Mouse (Mus musculus) brain, embryonic 14.5 days (tissue): ENCODE data around the gene Tgfbr3. TPM values are rescaled to one million over a fixed set of nuclear protein-coding genes. Genes with fewer than 3 reads are reported as not detected.

Experiments used
- DNase-seq: peaks from one replicate; pipeline ENCODE4 v3.0.0-alpha.2; 2011; ENCODE audit warnings: low read depth
- CTCF ChIP-seq: fragments of 200-500 bp; IDR thresholded peaks from 2 replicates; pipeline ENCODE4 v1.5.1; 2012; ENCODE audit warnings: inconsistent platforms, mild to moderate bottlenecking, moderate library complexity, borderline replicate concordance; ENCODE audit not compliant: insufficient read depth, insufficient read length; ENCODE audit errors: extremely low read depth
- POLR2A ChIP-seq: fragments of 200-500 bp; IDR thresholded peaks from 2 replicates; pipeline ENCODE4 v1.6.1; 2012; ENCODE audit warnings: mild to moderate bottlenecking, inconsistent platforms, borderline replicate concordance; ENCODE audit not compliant: poor library complexity, insufficient read depth, insufficient read length, severe bottlenecking; ENCODE audit errors: extremely low read depth
- polyA plus RNA-seq: library from polyadenylated mRNA; depleted of rRNA; stranded (reverse); fragments of >200 nt; gene quantifications from 2 replicates; pipeline ENCODE4 v1.2.3, GENCODE M21; 2012

Tgfbr3 gene
- polyA plus RNA-seq, 1 experiment, result 5.2 TPM

DNA sequence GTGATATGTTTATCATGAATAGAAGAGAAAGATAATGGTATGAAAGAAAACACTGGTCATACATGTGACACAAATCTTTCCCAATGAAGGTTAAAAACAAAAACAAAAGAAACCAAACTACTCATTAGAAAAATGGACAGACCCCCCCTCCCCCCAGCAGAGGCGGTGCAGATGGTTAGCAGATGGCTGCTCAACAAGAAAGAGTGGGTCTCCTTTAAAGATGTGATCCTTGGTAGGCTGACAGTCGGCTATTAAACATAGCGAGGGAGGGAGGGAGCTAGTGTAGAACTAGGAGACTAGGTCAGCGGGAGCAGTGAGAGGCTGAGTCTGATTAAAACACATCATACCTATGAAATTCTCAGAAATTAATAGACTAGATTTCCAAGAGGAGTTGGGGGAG, 186.5 kb downstream of the Tgfbr3 start:
- TF ChIP-seq POLR2A, result no peak
- no peak for TF ChIP-seq CTCF
- DNase-seq, result peak; percentile 39

DNA sequence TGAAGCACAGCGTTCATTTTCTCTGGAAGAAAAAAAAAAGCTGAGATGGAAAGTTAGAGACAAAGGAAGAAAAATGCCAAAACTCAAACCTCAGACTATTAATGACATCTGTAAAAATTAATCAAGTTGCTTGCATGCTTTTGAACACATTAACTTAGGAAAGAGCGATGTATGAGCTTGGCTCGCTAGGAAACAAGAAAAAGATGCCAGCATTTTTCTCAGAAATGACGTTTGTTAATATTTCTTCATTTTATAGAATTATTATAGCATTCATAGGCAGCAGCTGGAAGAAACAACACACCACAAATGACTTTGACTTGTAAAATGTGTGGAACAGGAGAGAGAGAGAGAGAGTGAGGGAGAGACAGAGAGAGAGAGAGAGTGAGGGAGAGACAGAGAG, 187.7 kb downstream of the Tgfbr3 start:
- no peak for DNase-seq
- no peak for TF ChIP-seq POLR2A
- no peak for TF ChIP-seq CTCF

DNA sequence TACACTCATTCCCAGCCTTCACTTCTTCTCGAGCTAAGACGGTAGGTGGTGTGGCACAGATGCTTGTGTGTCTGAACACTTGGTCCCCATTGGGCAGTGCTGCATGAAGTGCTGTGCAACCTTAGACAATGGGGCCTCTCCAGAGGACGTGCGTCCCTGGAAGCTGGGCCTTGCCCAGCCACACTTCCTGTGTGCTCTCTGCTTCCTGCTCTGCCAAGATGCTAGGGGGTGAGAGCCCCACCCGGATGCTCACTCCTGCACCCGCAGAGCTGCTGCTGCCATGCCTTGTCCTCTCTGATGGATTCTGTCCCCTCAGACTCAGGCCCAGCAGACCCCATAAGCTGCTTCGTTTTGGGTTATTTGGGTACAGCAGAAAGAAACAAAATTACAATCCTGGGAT, 188.3 kb downstream of the Tgfbr3 start:
- TF ChIP-seq POLR2A (no peak), CTCF (no peak)
- no peak for DNase-seq

DNA sequence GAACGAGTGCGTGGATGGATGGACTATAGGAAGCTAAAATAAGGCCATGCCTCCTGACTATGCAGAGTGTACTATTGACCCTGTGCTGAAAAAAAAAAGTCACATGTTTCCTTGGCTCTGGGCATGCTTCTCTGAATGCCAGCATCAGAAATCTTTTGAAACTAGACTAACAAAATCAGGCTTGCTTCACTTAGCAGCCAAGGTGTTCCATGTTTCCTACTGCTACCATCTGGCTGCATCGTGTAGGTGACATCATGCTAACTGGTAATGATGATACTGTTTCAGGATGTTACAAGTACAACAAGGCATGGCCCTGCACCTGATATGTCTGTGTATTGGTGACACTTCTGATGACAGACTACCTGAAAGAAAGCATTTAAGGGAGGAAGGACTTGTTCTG, 189.8 kb downstream of the Tgfbr3 start:
- no peak for TF ChIP-seq CTCF
- TF ChIP-seq POLR2A, result no peak
- no peak for DNase-seq

DNA sequence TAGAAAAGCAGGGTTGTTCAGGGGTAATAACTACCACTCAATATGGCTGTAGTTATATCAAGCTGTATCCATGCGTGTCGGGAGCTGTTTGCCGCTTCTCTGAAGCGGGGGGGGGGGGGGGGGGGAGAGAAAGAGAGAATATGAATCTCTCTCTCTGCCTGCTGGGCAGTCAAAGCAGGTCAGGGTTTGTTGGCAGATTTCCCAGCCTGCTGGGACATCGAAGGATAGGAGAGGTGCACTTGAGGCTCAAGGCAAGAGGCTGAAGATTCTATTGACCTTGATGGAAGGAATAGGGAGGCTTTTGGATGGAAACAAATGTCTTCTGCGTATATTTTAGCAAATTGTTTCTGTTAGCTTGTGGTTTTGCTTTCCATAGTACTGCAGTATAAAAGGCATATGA, 190.4 kb downstream of the Tgfbr3 start:
- peak; percentile 47 for DNase-seq
- TF ChIP-seq POLR2A (no peak), CTCF (no peak)

DNA sequence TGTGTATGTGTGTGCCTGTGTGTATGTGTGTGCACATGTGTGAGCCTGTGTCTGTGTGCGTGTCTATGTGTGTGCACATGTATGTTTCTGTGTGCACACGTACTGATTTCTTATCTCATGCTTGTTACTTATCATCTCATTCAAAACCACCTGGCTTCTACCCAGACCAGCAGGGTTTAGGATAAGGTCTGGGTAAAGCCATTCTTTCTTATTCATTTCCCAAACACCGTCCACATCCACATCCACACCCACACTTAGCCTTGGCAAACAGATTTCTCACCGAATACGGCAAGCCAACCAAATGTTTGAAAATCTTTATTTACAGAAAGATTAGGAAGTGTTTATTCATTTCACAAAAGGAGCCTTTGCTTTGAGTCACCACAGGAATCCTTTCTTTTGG, 191.4 kb downstream of the Tgfbr3 start:
- TF ChIP-seq CTCF (no peak), POLR2A (no peak)
- DNase-seq, result no peak

DNA sequence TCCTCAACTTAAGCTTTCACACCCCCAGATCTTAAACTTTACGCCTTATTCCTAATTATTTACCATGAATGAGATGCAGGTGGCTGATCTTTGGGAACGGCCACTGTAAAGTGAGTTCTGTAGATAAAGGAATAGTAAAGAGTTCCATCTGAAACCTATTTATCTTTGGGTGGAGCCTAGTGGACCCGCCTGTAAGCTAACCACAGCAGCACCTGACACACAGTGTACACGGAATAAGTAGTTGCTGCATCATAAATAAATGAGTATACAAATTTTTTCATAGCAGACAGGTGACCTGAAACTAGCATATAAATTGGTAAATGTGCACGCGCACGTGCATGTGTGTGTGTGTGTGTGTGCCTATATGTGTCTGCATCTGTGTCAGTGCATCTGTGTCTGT, 192.1 kb downstream of the Tgfbr3 start:
- TF ChIP-seq CTCF, result no peak
- TF ChIP-seq POLR2A, result no peak
- DNase-seq, result no peak

DNA sequence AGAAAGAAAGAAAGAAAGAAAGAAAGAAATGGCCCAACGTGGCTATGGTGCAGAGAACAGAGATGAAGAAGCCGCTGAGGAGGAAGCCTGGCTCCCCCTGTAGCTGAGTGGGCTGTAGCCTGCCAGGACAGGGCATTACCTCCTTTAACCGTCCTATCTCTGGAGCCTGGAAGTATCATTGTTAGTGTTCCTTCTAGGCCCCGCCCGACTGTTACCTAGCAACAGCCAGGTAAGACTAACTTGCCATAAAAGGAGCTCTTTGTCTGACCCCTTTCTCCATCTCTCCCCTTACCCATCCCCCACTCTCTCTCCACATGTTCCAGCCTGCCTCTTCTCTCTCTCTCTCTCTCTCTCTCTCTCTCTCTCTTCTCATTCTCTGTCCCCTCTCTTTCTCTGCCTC, 195.2 kb downstream of the Tgfbr3 start:
- no peak for TF ChIP-seq CTCF
- no peak for TF ChIP-seq POLR2A
- DNase-seq, result no peak

DNA sequence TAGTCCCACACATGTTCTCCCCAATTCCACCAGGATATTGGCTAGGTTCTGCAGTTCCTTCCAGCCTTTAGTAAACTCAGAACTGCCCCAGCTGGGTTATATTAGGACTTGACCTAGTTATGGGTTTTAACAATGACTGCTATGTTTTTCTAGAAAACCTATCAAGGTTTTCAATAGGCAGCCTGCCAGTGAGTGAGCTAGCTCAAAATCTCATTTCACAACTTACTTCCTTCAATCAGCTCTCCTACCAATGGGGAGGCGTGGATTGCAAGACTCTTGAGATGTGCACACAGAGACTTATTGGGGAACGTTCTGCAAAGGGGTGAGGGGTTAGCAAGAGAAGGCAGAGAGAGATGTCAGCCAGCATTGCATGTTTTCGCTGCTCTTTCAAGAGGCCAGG, 196.2 kb downstream of the Tgfbr3 start:
- no peak for DNase-seq
- no peak for TF ChIP-seq POLR2A

DNA sequence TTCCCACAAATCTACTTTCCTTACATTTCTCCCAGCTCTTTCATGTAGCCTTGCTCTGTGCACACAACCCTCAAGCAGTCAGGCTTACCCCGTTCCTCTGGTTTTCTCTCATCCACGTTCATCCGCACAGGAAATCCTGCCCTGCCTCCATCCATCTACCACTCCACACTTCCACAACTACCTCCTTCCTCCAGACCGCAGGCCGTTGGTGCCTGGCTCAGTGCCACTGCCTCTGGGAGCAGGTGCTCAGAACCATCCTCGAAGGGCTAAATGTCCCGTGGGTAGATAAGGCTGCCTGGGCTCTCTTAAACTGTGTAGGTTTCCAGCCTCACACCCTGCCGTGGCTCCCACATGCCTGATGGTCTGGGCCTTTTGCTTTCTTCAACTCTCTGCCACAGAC, 197.3 kb downstream of the Tgfbr3 start:
- no peak for DNase-seq
- no peak for TF ChIP-seq CTCF
- TF ChIP-seq POLR2A, result no peak

DNA sequence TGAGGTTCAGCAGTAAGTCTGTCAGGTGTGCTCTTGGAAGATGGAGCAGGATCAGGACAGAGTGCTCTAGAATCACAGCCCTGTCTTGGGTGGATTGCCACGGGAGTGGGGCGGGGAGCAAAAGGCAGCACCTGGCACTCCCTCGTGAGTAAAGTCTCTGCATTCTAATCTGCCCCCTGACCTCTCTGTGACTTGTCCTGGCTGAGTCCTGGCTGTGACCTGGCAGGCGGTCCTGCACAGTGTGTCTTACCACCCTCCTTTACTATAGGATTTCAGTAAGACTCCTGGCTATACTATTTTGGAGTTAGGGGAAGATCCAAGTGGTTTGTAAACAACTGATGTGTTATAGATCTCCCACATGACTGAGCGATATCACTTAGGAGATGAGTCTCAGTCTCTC, 199.5 kb downstream of the Tgfbr3 start:
- DNase-seq, result no peak
- TF ChIP-seq CTCF, result no peak
- TF ChIP-seq POLR2A, result no peak

DNA sequence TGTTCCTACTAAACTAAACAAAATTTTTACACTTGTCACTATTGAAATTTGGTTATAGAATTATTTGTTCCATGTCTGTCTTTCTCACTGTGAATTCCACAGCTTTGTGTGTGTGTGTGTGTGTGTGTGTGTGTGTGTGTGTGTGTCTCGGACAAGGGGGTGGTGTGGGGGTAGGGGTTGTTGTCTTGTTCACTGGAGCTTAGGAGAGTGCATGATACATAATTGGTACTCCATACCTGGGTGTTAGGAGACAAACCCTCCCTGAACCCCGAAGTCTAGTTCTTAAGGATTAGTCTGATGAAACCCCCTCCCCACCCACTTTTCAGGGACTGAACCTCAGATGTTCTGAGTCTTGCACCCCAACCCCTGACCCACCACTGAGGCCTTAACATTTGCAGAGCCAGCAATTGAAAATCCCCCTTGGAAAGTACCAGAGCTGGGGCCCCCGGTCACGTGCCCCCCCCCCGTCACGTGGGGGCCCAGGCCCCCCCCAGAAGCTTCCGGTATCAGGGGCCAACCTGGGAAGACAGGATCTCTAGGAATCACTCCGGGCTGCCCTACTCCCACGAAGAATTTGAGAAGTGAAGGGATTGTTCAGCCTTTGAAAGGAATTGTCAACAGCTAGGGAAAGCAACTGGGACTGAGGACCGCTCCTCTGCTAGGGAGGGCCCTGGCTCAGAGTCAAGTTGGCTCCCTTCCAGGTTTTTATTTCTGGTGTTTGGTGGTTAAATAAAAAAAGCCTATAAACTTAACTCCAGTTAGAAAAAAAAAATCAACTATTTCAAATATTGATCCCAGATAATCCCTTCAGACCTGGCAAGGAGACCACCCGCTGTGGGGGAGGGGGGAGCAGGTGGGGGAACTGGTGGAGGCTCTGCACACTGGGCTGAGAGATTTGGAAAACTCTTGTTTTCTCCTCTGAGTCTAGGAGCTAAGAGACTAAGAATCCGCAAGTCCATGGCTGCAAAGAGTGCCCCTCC, 201.3 kb downstream of the Tgfbr3 start:
- TF ChIP-seq POLR2A (no peak), CTCF (no peak)
- peak; percentile 92 for DNase-seq

DNA sequence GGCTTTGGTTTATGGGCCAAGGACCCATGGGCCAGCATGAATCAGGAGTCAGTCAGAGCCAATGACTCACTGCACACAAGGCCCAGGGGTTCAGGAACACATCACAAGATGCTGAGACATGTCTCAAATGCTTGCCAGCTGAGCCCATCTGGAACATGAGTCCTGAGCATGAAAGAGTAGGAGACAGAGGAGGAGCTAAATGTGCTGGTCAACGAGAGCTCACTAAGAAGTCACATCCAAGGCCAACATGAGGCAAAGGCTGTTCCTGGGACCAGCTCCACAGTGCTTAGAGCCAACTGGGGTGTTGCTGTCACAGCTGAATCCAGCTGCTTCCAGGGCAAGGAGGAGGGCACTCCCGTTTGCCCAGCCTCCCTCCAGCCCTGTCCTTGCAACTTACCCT, 202.1 kb downstream of the Tgfbr3 start:
- TF ChIP-seq CTCF, result no peak
- TF ChIP-seq POLR2A, result no peak
- no peak for DNase-seq

DNA sequence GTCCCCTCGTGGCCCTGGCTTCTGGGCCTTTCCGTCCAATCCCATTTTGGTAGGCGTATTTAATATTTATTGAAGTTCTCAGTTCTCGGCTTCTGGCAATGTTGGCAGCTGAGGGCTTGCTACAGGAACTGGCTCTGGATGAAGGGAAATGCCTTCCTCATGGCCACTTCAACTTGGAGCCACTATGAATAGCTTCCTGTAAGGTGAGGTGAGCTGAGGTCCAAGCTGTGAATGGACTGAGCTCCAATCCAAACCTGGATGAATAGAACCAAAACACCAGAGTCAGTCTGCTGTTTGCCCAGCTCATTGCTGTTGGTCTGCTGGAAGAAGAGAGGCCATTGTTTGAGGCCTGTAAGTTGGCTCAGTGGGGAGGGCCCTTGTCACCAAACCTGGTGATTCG, 203.3 kb downstream of the Tgfbr3 start:
- DNase-seq, result no peak
- TF ChIP-seq CTCF, result no peak
